19 mouse cellular contexts compared by ENCODE assay signal in genomic region chr6:51017260-51017999, GRCm38 (mm10).
A peak's percentile ranks its signal among the peaks of the same experiment; 100 is the strongest.
DNase-seq lines count a peak whose midpoint lies in the region; ATAC-seq lines count a peak whose summit lies in the region.
"Had no signal": no experiment of that assay in that cellular context is flagged by ENCODE, and none has a peak within 500 bp of the region (broad histone marks: within the 10 kb centered on the region; RNA-seq: fewer than 3 reads in every experiment).

No protein-coding gene starts in this region.

- H3K36me3 ChIP-seq in hindbrain, embryonic 12.5 days = no peaks in the 10 kb centered on the region
- H3K36me3 ChIP-seq in hindbrain, embryonic 11.5 days (ENCODE audit: control insufficient read depth, insufficient read depth, low read length) = no peaks in the 10 kb centered on the region
- H3K36me3 ChIP-seq in embryonic facial prominence, embryonic 10.5 days (replicated peaks) = no peaks in the 10 kb centered on the region
- no peaks in the 10 kb centered on the region for H3K36me3 ChIP-seq in hindbrain, embryonic 15.5 days
- H3K36me3 ChIP-seq in midbrain, embryonic 13.5 days = no peaks in the 10 kb centered on the region
- no peaks in the 10 kb centered on the region for H3K36me3 ChIP-seq in intestine, embryonic 15.5 days
- no peaks in the 10 kb centered on the region for H3K36me3 ChIP-seq in kidney, embryonic 16.5 days (ENCODE audit: insufficient read depth, low read length)
- H3K36me3 ChIP-seq: forebrain, embryonic 10.5 days; neural tube, embryonic 13.5 days had no signal

- peak overlapping the region; percentile 42; the same call in 1 of the 2 replicates for H3K27ac ChIP-seq in hindbrain, embryonic 12.5 days
- H3K27ac ChIP-seq in hindbrain, embryonic 11.5 days (ENCODE audit: low read depth, low read length) = no peak overlapping the region
- peak overlapping the region; percentile 78 for H3K27ac ChIP-seq in embryonic facial prominence, embryonic 10.5 days (replicated peaks)
- H3K27ac ChIP-seq in hindbrain, embryonic 15.5 days (replicated peaks) = peak overlapping the region; percentile 56; the same call in 1 of the 2 replicates
- peak overlapping the region; percentile 57; the same call in 1 of the 2 replicates for H3K27ac ChIP-seq in midbrain, embryonic 13.5 days
- no peak overlapping the region for H3K27ac ChIP-seq in intestine, embryonic 15.5 days
- H3K27ac ChIP-seq in kidney, embryonic 16.5 days (ENCODE audit: low read length) = no peak overlapping the region
- H3K27ac ChIP-seq: kidney, postnatal 0 days; layer of hippocampus, adult 2 months; left cerebral cortex, adult 2 months had no signal

- no peak for ATAC-seq in hindbrain, embryonic 12.5 days (ENCODE audit: low FRiP score)
- ATAC-seq in hindbrain, embryonic 11.5 days (ENCODE audit: low FRiP score) = no peak
- no peak for ATAC-seq in hindbrain, embryonic 15.5 days (ENCODE audit: low FRiP score, low read depth)
- 0 out of 2 replicates have a peak, but pooled peaks have one; percentile 2 for ATAC-seq in midbrain, embryonic 13.5 days
- ATAC-seq in intestine, embryonic 15.5 days = no peak
- ATAC-seq in kidney, embryonic 16.5 days (ENCODE audit: low FRiP score, low TSS enrichment) = no peak

- H3K27me3 ChIP-seq in hindbrain, embryonic 12.5 days = no peaks in the 10 kb centered on the region
- H3K27me3 ChIP-seq in hindbrain, embryonic 11.5 days (ENCODE audit: control insufficient read depth, insufficient read depth, low read length) = no peaks in the 10 kb centered on the region
- H3K27me3 ChIP-seq in embryonic facial prominence, embryonic 10.5 days (replicated peaks; ENCODE audit: low read depth, poor library complexity, severe bottlenecking) = no peaks in the 10 kb centered on the region
- H3K27me3 ChIP-seq in hindbrain, embryonic 15.5 days = no peaks in the 10 kb centered on the region
- no peaks in the 10 kb centered on the region for H3K27me3 ChIP-seq in midbrain, embryonic 13.5 days
- H3K27me3 ChIP-seq in intestine, embryonic 15.5 days (replicated peaks) = no peaks in the 10 kb centered on the region
- no peaks in the 10 kb centered on the region for H3K27me3 ChIP-seq in kidney, embryonic 16.5 days (ENCODE audit: insufficient read depth, low read length)
- H3K27me3 ChIP-seq: neural tube, embryonic 13.5 days had no signal

- 73% methylated on average over 9 of the region's 9 CpGs for WGBS in hindbrain, embryonic 12.5 days
- 73% methylated on average over 9 of the region's 9 CpGs for WGBS in hindbrain, embryonic 11.5 days
- WGBS in embryonic facial prominence, embryonic 10.5 days = 78% methylated on average over 9 of the region's 9 CpGs
- 74% methylated on average over 9 of the region's 9 CpGs for WGBS in hindbrain, embryonic 15.5 days
- WGBS in midbrain, embryonic 13.5 days = 75% methylated on average over 9 of the region's 9 CpGs
- 77% methylated on average over 9 of the region's 9 CpGs for WGBS in intestine, embryonic 15.5 days
- whole genome bisulfite sequencing in kidney, embryonic 16.5 days = 57% methylated on average over 9 of the region's 9 CpGs

- no peak overlapping the region for H3K4me2 ChIP-seq in hindbrain, embryonic 12.5 days (replicated peaks)
- H3K4me2 ChIP-seq in hindbrain, embryonic 11.5 days (replicated peaks; ENCODE audit: low read depth, low read length) = no peak overlapping the region
- H3K4me2 ChIP-seq in hindbrain, embryonic 15.5 days = no peak overlapping the region
- no peak overlapping the region for H3K4me2 ChIP-seq in midbrain, embryonic 13.5 days (replicated peaks)
- no peak overlapping the region for H3K4me2 ChIP-seq in intestine, embryonic 15.5 days (replicated peaks)
- H3K4me2 ChIP-seq in kidney, embryonic 16.5 days (replicated peaks; ENCODE audit: low read depth, low read length) = no peak overlapping the region
- H3K4me2 ChIP-seq: neural tube, embryonic 13.5 days had no signal

- no peak for DNase-seq in hindbrain, embryonic 11.5 days (ENCODE audit: low spot score)
- no peak for DNase-seq in embryonic facial prominence, embryonic 10.5 days (ENCODE audit: low spot score)
- no peak for DNase-seq in natural killer cell, adult 2 months (ENCODE audit: low spot score in 2 of 2)
- DNase-seq: adrenal gland, postnatal 14 days; B cell, adult 2 months; cerebellum, adult 11-12 months; gastrocnemius, postnatal 14 days; heart, postnatal 10 days; thymus, postnatal 14 days had no signal

- no peak overlapping the region for H3K4me3 ChIP-seq in hindbrain, embryonic 12.5 days
- no peak overlapping the region for H3K4me3 ChIP-seq in hindbrain, embryonic 11.5 days (ENCODE audit: low read depth, low read length)
- no peak overlapping the region for H3K4me3 ChIP-seq in embryonic facial prominence, embryonic 10.5 days
- no peak overlapping the region for H3K4me3 ChIP-seq in hindbrain, embryonic 15.5 days
- H3K4me3 ChIP-seq in midbrain, embryonic 13.5 days (replicated peaks) = no peak overlapping the region
- no peak overlapping the region for H3K4me3 ChIP-seq in intestine, embryonic 15.5 days (replicated peaks)
- H3K4me3 ChIP-seq in kidney, embryonic 16.5 days (ENCODE audit: low read length) = no peak overlapping the region
- H3K4me3 ChIP-seq: forebrain, embryonic 10.5 days; layer of hippocampus, adult 2 months; left cerebral cortex, adult 2 months; neural tube, embryonic 13.5 days had no signal

- peaks cover 5% of the 10 kb centered on the region; the same call in 1 of the 2 replicates for H3K4me1 ChIP-seq in hindbrain, embryonic 12.5 days
- 0 out of 2 replicates have a peak, but pooled peaks cover 2% of the 10 kb centered on the region for H3K4me1 ChIP-seq in hindbrain, embryonic 11.5 days (replicated peaks; ENCODE audit: control insufficient read depth, insufficient read depth, low read length)
- peaks cover 34% of the 10 kb centered on the region for H3K4me1 ChIP-seq in embryonic facial prominence, embryonic 10.5 days
- no peaks in the 10 kb centered on the region for H3K4me1 ChIP-seq in hindbrain, embryonic 15.5 days (replicated peaks)
- H3K4me1 ChIP-seq in midbrain, embryonic 13.5 days (replicated peaks) = peaks cover 19% of the 10 kb centered on the region
- 0 out of 2 replicates have a peak, but pooled peaks cover 4% of the 10 kb centered on the region for H3K4me1 ChIP-seq in intestine, embryonic 15.5 days (replicated peaks)
- peaks cover under 1% of the 10 kb centered on the region; the same call in 1 of the 2 replicates for H3K4me1 ChIP-seq in kidney, embryonic 16.5 days (ENCODE audit: insufficient read depth, low read length)

- no peak overlapping the region for H3K9ac ChIP-seq in hindbrain, embryonic 12.5 days
- no peak overlapping the region for H3K9ac ChIP-seq in hindbrain, embryonic 11.5 days (ENCODE audit: low read depth, low read length)
- no peak overlapping the region for H3K9ac ChIP-seq in hindbrain, embryonic 15.5 days
- no peak overlapping the region for H3K9ac ChIP-seq in midbrain, embryonic 13.5 days (replicated peaks)
- H3K9ac ChIP-seq in intestine, embryonic 15.5 days = no peak overlapping the region
- H3K9ac ChIP-seq in kidney, embryonic 16.5 days (replicated peaks; ENCODE audit: low read length) = no peak overlapping the region
- H3K9ac ChIP-seq: neural tube, embryonic 13.5 days had no signal

- no peaks in the 10 kb centered on the region for H3K9me3 ChIP-seq in hindbrain, embryonic 12.5 days (replicated peaks)
- H3K9me3 ChIP-seq in hindbrain, embryonic 11.5 days (ENCODE audit: control insufficient read depth, low read length) = no peaks in the 10 kb centered on the region
- no peaks in the 10 kb centered on the region for H3K9me3 ChIP-seq in embryonic facial prominence, embryonic 10.5 days
- H3K9me3 ChIP-seq in hindbrain, embryonic 15.5 days = no peaks in the 10 kb centered on the region
- no peaks in the 10 kb centered on the region for H3K9me3 ChIP-seq in midbrain, embryonic 13.5 days
- no peaks in the 10 kb centered on the region for H3K9me3 ChIP-seq in intestine, embryonic 15.5 days
- no peaks in the 10 kb centered on the region for H3K9me3 ChIP-seq in kidney, embryonic 16.5 days (ENCODE audit: low read length)
- H3K9me3 ChIP-seq: forebrain, embryonic 10.5 days; neural tube, embryonic 13.5 days had no signal

Comparison
In these comparisons a context has a peak if more than half of its experiments do, and no peak if none do; other contexts are left out.
1. H3K27ac ChIP-seq: peak in hindbrain, embryonic 12.5 days (single experiment), embryonic facial prominence, embryonic 10.5 days (single experiment), hindbrain, embryonic 15.5 days (single experiment) and midbrain, embryonic 13.5 days (single experiment); none in hindbrain, embryonic 11.5 days (single experiment), intestine, embryonic 15.5 days (single experiment) and kidney, embryonic 16.5 days (single experiment).